Mouse (Mus musculus): Measurements from ENCODE around the gene Slc22a1.

Slc22a1 gene

GRCm38 (mm10) chr17:12631771-12632600 lies 43.6 kb downstream of the Slc22a1 start:
- peak; percentile 76 to 80 for DNase-seq

- DNase-seq, result peak; percentile 14 to 25
These were observed 44.5 kb downstream of the Slc22a1 start for GRCm38 (mm10) chr17:12630976-12631730.

GRCm38 (mm10) chr17:12627983-12628382 lies 47.6 kb downstream of the Slc22a1 start:
- DNase-seq, result no peak

GRCm38 (mm10) chr17:12619641-12620040 lies 56.0 kb downstream of the Slc22a1 start:
- no peak for DNase-seq

- no peak for DNase-seq
These were observed 60.2 kb downstream of the Slc22a1 start for GRCm38 (mm10) chr17:12615429-12615828.

GRCm38 (mm10) chr17:12614511-12615385 lies 60.9 kb downstream of the Slc22a1 start:
- no peak for DNase-seq

GRCm38 (mm10) chr17:12607202-12607601 lies 68.4 kb downstream of the Slc22a1 start:
- DNase-seq, result no peak

- DNase-seq, result no peak
These were observed 69.0 kb downstream of the Slc22a1 start for GRCm38 (mm10) chr17:12606634-12607033.

Measured in kidney, postnatal 4 days (tissue).